Mouse (Mus musculus) lung, embryonic 16.5 days (tissue): ENCODE results near the gene Dhodh. TPM values are rescaled to one million over a fixed set of nuclear protein-coding genes. Genes with fewer than 3 reads are reported as not detected.

Experiments
- ATAC-seq: fragments of 200-750 bp; cut with Nextera tagmentation; 2 replicates; pipeline ENCODE4 v1.8.0; 2017; ENCODE audit warnings: low read depth, mild to moderate bottlenecking, moderate library complexity
- H3K27ac ChIP-seq: fragments of 300-500 bp; sonication (generic); 2 replicates; pipeline ENCODE4 v1.5.1; 2014; ENCODE audit warnings: mild to moderate bottlenecking, control low read depth, low read length
- H3K27me3 ChIP-seq: fragments of 300-500 bp; sonication (generic); 2 replicates; pipeline ENCODE4 v1.6.1; 2014; ENCODE audit warnings: low read depth, low read length, mixed read lengths; ENCODE audit not compliant: control insufficient read depth, insufficient read depth
- H3K36me3 ChIP-seq: fragments of 300-500 bp; sonication (generic); 2 replicates; pipeline ENCODE4 v1.6.1; 2014; ENCODE audit warnings: low read length; ENCODE audit not compliant: control insufficient read depth, insufficient read depth
- H3K4me1 ChIP-seq: fragments of 300-500 bp; sonication (generic); replicated peaks from 2 replicates; pipeline ENCODE4 v1.6.1; 2014; ENCODE audit warnings: low read length, mixed read lengths; ENCODE audit not compliant: control insufficient read depth, insufficient read depth
- H3K4me2 ChIP-seq: fragments of 300-500 bp; sonication (generic); 2 replicates; pipeline ENCODE4 v1.6.1; 2014; ENCODE audit warnings: low read depth, low read length, control low read depth
- H3K4me3 ChIP-seq: fragments of 300-500 bp; sonication (generic); 2 replicates; pipeline ENCODE4 v1.5.1; 2014; ENCODE audit warnings: mild to moderate bottlenecking, low read length, control low read depth
- H3K9ac ChIP-seq: fragments of 300-500 bp; sonication (generic); 2 replicates; pipeline ENCODE4 v1.6.1; 2014; ENCODE audit warnings: low read length, control low read depth
- H3K9me3 ChIP-seq: fragments of 300-500 bp; sonication (generic); 2 replicates; pipeline ENCODE4 v1.6.1; 2016; ENCODE audit warnings: low read length; ENCODE audit not compliant: control insufficient read depth
- WGBS: fragments of 180-500 bp; shearing (Covaris S2); extraction: QIAGEN DNeasy Blood & Tissue Kit; methylation state at CpG from one replicate; pipeline ENCODE4 v1.1.7; 2014; 5-methylcytosine and 5-hydroxymethylcytosine counted together
- polyA plus RNA-seq: library from polyadenylated mRNA; unstranded; fragments of >200 nt; fragmentation: Nextera tagmentation; extraction: Ambion mirVana; gene quantifications from 2 replicates; pipeline ENCODE4 v1.2.1, GENCODE M21; 2015

Gene Dhodh
- polyA plus RNA-seq, 1 experiment from 2014 or later: 40.9 TPM

DNA sequence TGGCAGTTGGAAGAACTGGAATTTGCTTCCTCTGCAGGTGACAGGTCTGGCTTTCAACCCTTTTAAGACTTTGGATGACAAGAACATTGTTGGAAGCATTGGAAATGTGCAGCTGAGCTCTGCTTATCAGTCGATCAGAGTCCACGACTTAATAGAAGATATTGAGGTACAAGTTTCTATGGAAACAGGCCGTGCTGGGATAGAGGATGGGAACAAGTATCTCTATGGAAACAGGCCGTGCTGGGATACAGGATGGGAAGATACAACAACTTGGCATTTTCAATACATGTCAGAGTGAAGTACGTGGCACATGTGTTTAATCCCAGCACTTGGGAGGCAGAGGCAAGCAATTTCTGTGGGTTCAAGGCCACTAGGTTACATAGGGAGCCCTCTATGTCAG is 24.0 kb upstream of the Dhodh start:
- no peak for ATAC-seq
- Histone ChIP-seq H3K4me1 (no peaks in the 10 kb centered on the region), H3K9me3 (no peaks in the 10 kb centered on the region), H3K4me3 (no peak overlapping the region), H3K27ac (no peak overlapping the region), H3K36me3 (no peaks in the 10 kb centered on the region), H3K4me2 (no peak overlapping the region), H3K27me3 (no peaks in the 10 kb centered on the region), H3K9ac (no peak overlapping the region)
- WGBS: 77% methylated on average over 5 of the region's 5 CpGs

DNA sequence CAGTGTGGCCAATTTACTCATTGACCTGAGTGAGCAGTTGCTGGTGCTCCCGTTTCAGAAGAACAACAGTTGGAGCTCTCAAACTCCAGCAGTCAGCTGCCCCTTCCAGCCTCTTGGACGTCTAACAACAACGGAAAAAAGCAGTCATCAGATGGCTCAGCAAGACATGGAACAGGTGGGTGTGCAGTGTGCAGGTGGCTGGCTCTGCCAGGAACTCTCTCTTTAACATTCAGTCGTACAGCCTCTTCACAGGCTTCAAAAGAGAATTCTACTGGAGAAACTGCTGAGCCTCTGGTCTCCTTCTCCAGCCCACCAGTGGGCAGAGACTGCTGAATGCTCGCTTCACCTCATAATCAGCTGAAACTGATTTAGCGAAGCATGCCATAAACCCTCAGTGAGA is 20.2 kb upstream of the Dhodh start:
- H3K9ac ChIP-seq: no peak overlapping the region
- no peak for ATAC-seq
- H3K4me3 ChIP-seq: no peak overlapping the region
- H3K27me3 ChIP-seq: no peaks in the 10 kb centered on the region
- H3K9me3 ChIP-seq: no peaks in the 10 kb centered on the region
- WGBS: 65% methylated on average over 6 of the region's 6 CpGs
- no peak overlapping the region for H3K27ac ChIP-seq
- H3K36me3 ChIP-seq: no peaks in the 10 kb centered on the region
- H3K4me2 ChIP-seq: no peak overlapping the region
- H3K4me1 ChIP-seq: no peaks in the 10 kb centered on the region

DNA sequence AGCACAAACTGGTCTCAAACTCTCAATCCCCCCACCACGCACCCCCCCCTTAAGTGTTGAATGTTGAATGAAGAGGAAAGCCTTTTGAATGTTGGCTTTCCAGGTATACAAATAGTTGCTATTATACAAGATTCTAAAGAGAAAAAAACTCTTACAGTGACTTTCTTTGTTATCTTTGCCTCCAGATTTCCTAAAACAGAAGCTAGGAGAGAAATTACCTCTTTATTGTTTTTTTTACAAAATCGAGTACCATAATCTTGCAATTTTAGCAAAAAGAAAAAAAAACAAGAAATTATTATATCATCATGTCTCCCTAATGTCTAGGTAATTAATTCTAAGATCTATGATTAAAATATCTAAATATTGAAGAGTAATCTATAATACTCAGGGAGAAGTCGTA is 7.1 kb upstream of the Dhodh start:
- H3K36me3 ChIP-seq: no peaks in the 10 kb centered on the region
- 79% methylated on average over 3 of the region's 3 CpGs for WGBS
- no peak for ATAC-seq
- H3K4me1 ChIP-seq: no peaks in the 10 kb centered on the region
- no peaks in the 10 kb centered on the region for H3K27me3 ChIP-seq
- H3K27ac ChIP-seq: no peak overlapping the region
- H3K9ac ChIP-seq: no peak overlapping the region
- no peak overlapping the region for H3K4me3 ChIP-seq
- no peak overlapping the region for H3K4me2 ChIP-seq
- 0 out of 2 replicates have a peak, but pooled peaks cover 4% of the 10 kb centered on the region for H3K9me3 ChIP-seq

DNA sequence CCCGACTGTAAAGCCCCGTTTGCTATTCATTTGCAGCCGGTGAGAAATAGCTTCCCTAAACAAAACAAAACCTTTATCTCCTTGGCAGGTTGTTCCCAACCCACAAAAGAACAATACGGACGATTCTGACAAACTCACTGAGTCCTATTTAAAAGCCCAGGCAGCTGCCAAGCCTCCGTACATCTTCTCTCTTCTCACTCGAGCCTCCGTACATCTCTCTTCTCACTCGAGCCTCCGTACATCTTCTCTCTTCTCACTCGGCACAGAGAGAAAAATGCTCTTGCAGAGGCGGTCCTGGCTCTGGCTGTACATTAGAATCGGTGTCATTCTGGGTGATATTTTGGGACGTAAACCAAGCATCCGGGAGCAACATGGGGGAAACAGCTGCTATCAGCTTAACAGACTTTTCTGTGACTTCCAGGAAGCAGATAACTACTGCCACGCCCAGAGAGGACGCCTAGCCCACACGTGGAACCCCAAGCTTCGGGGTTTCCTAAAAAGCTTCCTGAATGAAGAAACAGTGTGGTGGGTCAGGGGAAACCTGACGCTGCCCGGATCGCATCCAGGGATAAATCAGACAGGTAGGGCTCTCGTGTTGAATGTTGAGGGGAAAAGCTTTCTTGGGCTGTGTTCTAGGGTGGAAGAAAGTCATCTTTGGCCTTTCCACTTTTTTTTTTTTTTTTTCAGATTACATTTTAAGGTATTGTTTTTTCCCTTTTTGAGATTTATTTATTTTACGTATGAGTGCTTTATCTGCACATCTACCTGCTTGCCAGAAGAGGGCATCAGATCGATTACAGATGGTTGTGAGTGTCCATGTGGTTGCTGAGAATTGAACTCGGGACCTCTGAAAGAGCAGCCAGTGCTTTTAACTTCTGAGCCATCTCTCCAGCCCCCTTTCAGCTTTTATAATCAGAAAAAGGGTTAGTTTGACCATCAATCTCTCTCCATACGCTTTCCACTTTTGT is 6.1 kb upstream of the Dhodh start, which contains the start of gene Pkd1l3:
Gene Pkd1l3 (plus strand): TSS at position 275 of the 968 bp plus-strand sequence.
- H3K36me3 ChIP-seq: no peaks in the 10 kb centered on the region
- no peaks in the 10 kb centered on the region for H3K27me3 ChIP-seq
- H3K9ac ChIP-seq: no peak within 1 kb of the TSS
- peak within 1 kb of the TSS; percentile 6; the same call in 1 of the 2 replicates for H3K4me2 ChIP-seq
- ATAC-seq: no peak
- no peak within 1 kb of the TSS for H3K4me3 ChIP-seq
- no peak within 1 kb of the TSS for H3K27ac ChIP-seq
- H3K9me3 ChIP-seq: 0 out of 2 replicates have a peak, but pooled peaks cover 2% of the 10 kb centered on the region
- H3K4me1 ChIP-seq: no peaks in the 10 kb centered on the region
- WGBS: 50% methylated on average over 27 of the region's 27 CpGs

DNA sequence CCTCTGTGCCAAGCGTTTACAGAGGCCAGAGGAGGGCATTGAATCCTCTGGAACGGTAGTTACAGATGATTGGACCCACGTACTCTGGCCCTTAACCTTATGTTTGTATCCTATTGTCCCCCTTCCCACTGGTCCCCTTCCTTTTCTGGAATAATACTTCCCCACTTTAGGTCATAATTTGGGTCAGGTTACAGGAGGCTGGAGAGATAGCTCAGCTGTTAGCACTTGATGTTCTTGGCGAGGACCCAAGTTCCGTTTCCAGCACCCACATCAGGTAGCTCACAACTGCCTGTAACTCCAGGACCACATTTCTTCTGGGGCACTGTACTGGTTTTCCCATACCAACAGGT is 655 bp upstream of the Dhodh start:
- peaks cover 11% of the 10 kb centered on the region for H3K4me1 ChIP-seq
- H3K27ac ChIP-seq: peak overlapping the region; percentile 97
- H3K36me3 ChIP-seq: 0 out of 2 replicates have a peak, but pooled peaks cover 3% of the 10 kb centered on the region
- ATAC-seq: no peak
- H3K9me3 ChIP-seq: no peaks in the 10 kb centered on the region
- peak overlapping the region; percentile 75 for H3K4me3 ChIP-seq
- 10% methylated on average over 5 of the region's 5 CpGs for WGBS
- H3K9ac ChIP-seq: peak overlapping the region; percentile 79
- H3K4me2 ChIP-seq: peak overlapping the region; percentile 96
- no peaks in the 10 kb centered on the region for H3K27me3 ChIP-seq

DNA sequence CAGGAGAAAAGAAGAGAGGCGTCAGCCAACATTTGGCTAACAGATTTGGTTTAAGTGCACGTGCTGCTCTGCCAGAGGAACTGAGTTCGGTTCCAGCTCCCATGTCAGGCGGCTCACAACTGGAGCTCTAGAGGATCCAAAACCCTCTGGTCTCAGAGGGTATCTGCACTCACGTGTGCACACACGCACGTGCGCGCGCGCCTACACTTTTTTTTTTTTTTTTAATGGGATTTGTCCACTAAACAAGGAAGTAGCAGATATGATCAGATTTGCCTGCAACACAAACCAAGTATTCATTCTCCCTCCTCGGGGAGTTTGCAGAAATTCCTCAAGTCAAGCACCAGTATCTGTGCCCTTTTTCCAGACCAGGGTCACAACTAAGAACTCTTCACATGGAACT is 823 bp downstream of the Dhodh start:
- Histone ChIP-seq H3K27me3 (no peaks in the 10 kb centered on the region), H3K4me2 (peak overlapping the region; percentile 96), H3K36me3 (0 out of 2 replicates have a peak, but pooled peaks cover 5% of the 10 kb centered on the region), H3K4me1 (peaks cover 11% of the 10 kb centered on the region), H3K9me3 (no peaks in the 10 kb centered on the region), H3K27ac (peak overlapping the region; percentile 97), H3K9ac (peak overlapping the region; percentile 79), H3K4me3 (peak overlapping the region; percentile 75)
- no peak for ATAC-seq
- WGBS: 4% methylated on average over 12 of the region's 12 CpGs

DNA sequence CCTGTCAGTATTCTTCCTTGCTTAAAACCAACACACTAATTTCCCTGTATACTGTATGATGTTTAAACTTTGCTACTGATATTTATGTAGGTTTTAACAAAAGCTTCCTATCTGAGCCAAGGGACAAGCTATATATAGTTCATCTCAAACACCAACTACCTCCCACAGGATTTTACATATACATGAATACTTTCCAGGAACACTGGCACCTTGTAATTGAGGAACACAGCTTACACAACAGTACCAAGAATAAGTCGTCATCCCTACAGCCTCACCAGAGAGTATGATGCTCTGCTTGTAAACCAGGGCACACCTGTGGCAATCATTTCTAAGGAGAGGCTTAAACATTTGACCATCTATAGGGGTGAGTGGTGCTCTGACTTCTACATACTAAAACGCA is 1.7 kb downstream of the Dhodh start:
- Histone ChIP-seq H3K9ac (no peak overlapping the region), H3K4me2 (no peak overlapping the region), H3K36me3 (0 out of 2 replicates have a peak, but pooled peaks cover 5% of the 10 kb centered on the region), H3K4me3 (no peak overlapping the region), H3K9me3 (no peaks in the 10 kb centered on the region), H3K27me3 (no peaks in the 10 kb centered on the region), H3K4me1 (peaks cover 11% of the 10 kb centered on the region), H3K27ac (no peak overlapping the region)
- WGBS: 63% methylated on average over 2 of the region's 2 CpGs
- no peak for ATAC-seq

DNA sequence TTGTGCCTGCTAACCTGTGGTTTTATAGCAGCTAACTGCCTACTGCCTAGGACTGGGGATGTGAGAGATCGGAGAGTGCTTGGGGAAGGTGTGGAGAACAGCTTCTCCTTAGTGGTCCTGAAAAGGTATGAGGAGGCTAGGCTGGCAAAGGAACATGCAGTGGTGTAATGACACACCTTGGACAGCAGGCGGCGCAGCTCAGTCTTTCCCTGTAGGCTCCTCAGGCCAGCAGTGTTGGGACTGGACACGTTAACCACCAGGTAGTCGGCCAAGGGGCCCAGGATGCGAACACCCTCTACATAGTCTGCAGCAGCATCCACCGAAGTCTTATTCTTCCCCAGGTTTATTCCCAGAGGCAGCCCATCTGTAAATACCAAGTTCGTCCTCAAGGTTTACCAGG is 12.6 kb downstream of the Dhodh start:
- ATAC-seq: no peak
- Histone ChIP-seq H3K9me3 (no peaks in the 10 kb centered on the region), H3K27me3 (no peaks in the 10 kb centered on the region), H3K27ac (no peak overlapping the region), H3K4me2 (no peak overlapping the region), H3K4me3 (no peak overlapping the region), H3K9ac (no peak overlapping the region), H3K36me3 (peaks cover 7% of the 10 kb centered on the region; the same call in 1 of the 2 replicates), H3K4me1 (no peaks in the 10 kb centered on the region)
- 46% methylated on average over 8 of the region's 8 CpGs for WGBS

DNA sequence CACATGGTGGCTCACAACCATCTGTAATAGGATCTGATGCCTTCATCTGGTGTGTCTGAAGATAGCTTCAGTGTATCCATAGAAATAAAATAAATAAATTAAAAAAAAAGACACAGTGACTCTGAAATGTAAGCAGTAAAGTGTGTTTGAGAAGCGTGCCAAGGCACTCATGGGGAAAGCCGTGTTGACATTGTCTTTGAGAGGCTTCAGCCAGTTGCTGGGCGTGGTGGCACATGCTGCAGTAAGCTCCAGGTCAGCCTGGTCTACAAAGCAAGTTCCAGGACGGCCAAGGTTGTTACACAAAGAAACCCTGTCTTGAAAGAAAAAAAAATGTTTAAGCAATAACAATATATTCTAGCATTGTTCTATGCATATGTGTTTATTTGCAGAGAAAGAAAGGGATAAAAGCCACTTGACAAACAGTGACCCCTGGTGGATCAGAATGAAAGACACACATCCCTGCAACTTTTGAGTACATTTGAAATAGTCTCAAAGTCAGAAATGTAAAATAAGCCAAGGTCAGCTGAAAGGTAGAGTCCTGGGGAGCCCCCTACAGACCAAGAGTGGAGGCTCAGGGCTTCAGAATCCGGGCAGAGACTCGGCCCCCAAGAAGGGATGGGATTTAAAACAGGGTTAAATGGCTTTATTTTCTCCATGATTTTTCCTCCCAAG is 15.2 kb downstream of the Dhodh start:
- Histone ChIP-seq H3K27me3 (no peaks in the 10 kb centered on the region), H3K36me3 (peaks cover 4% of the 10 kb centered on the region; the same call in 1 of the 2 replicates), H3K27ac (peak overlapping the region; percentile 10; the same call in 1 of the 2 replicates), H3K9ac (no peak overlapping the region), H3K9me3 (no peaks in the 10 kb centered on the region), H3K4me1 (no peaks in the 10 kb centered on the region), H3K4me2 (no peak overlapping the region), H3K4me3 (no peak overlapping the region)
- WGBS: 45% methylated on average over 6 of the region's 6 CpGs
- peak; percentile 41; the same call in 1 of the 2 replicates for ATAC-seq
